Mouse (Mus musculus) intestine, postnatal 0 days (tissue): ENCODE measurements at regions not wholly inside any gene's neighbourhood (a gene's known extent, or its start where the extent isn't known, plus 50 kb on each side); places are given as distances from the start of the nearest gene placed in this dataset.

Experiments used
- ATAC-seq: fragments of 200-750 bp; cut with Nextera tagmentation; 2 replicates; pipeline ENCODE4 v1.8.0; 2017; ENCODE audit warnings: mild to moderate bottlenecking, moderate TSS enrichment, moderate library complexity
- H3K27ac ChIP-seq: fragments of 300-500 bp; sonication (generic); 2 replicates; pipeline ENCODE4 v1.5.1; 2014; ENCODE audit warnings: mild to moderate bottlenecking, low read depth, low read length, moderate library complexity
- H3K27me3 ChIP-seq: fragments of 300-500 bp; sonication (generic); replicated peaks from 2 replicates; pipeline ENCODE4 v1.6.1; 2014; ENCODE audit warnings: low read length, mixed read lengths; ENCODE audit not compliant: control insufficient read depth, insufficient read depth
- H3K36me3 ChIP-seq: fragments of 300-500 bp; sonication (generic); 2 replicates; pipeline ENCODE4 v1.6.1; 2014; ENCODE audit warnings: mild to moderate bottlenecking, moderate library complexity; ENCODE audit not compliant: control insufficient read depth, insufficient read depth
- H3K4me1 ChIP-seq: fragments of 300-500 bp; sonication (generic); replicated peaks from 2 replicates; pipeline ENCODE4 v1.6.1; 2014; ENCODE audit warnings: antibody characterized with exemption, low read length, mixed read lengths; ENCODE audit not compliant: control insufficient read depth, insufficient read depth
- H3K4me2 ChIP-seq: fragments of 300-500 bp; sonication (generic); replicated peaks from 2 replicates; pipeline ENCODE4 v1.6.1; 2014; ENCODE audit warnings: low read depth, mild to moderate bottlenecking, moderate library complexity
- H3K4me3 ChIP-seq: fragments of 300-500 bp; sonication (generic); 2 replicates; pipeline ENCODE4 v1.5.1; 2014; ENCODE audit warnings: low read depth, low read length
- H3K9ac ChIP-seq: fragments of 300-500 bp; sonication (generic); 2 replicates; pipeline ENCODE4 v1.6.1; 2014; ENCODE audit warnings: mild to moderate bottlenecking, low read depth, low read length
- H3K9me3 ChIP-seq: fragments of 300-500 bp; sonication (generic); 2 replicates; pipeline ENCODE4 v1.6.1; 2016; ENCODE audit warnings: mixed run types; ENCODE audit not compliant: control insufficient read depth
- CTCF ChIP-seq: sonication (generic); IDR thresholded peaks from 2 replicates; pipeline ENCODE4 v1.5.1; 2016; ENCODE audit warnings: low read depth, mild to moderate bottlenecking, control low read depth, antibody characterized with exemption, moderate library complexity
- WGBS: fragments of 180-500 bp; shearing (Covaris S2); extraction: QIAGEN DNeasy Blood & Tissue Kit; methylation state at CpG from one replicate; pipeline ENCODE4 v1.1.7; 2014; 5-methylcytosine and 5-hydroxymethylcytosine counted together

GRCm38 (mm10) chr10:95090641-95091040 is 146.0 kb upstream of the Plxnc1 start:
- no peak for ATAC-seq
- 53% methylated on average over 4 of the region's 4 CpGs for WGBS
- Histone ChIP-seq H3K9ac (no peak overlapping the region), H3K36me3 (no peaks in the 10 kb centered on the region), H3K27me3 (no peaks in the 10 kb centered on the region), H3K4me1 (peaks cover 5% of the 10 kb centered on the region; the same call in 1 of the 2 replicates), H3K4me2 (no peak overlapping the region), H3K4me3 (no peak overlapping the region), H3K9me3 (no peaks in the 10 kb centered on the region), H3K27ac (peak overlapping the region; percentile 35; the same call in 1 of the 2 replicates)
- no peak for TF ChIP-seq CTCF

DNA sequence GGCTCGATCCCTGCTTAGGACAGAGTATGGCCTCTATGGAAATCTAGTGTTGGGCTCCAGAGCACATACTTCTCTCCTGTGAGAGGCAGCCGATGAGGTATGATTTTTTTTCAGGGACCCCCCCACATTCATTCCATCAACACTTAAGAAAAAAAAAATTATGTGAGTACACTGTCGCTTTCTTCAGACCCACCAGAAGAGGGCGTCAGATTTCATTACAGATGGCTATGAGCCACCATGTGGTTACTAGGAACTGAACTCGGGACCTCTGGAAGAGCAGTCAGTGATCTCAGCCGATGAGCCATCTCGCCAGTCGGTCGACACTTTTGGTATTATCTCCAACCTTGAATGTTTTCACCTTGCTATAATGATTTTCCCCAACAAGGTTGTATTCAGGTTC is 145.4 kb upstream of the Plxnc1 start:
- Histone ChIP-seq H3K9ac (no peak overlapping the region), H3K4me2 (no peak overlapping the region), H3K36me3 (no peaks in the 10 kb centered on the region), H3K9me3 (no peaks in the 10 kb centered on the region), H3K27ac (peak overlapping the region; percentile 35; the same call in 1 of the 2 replicates), H3K27me3 (no peaks in the 10 kb centered on the region), H3K4me3 (no peak overlapping the region), H3K4me1 (peaks cover 5% of the 10 kb centered on the region; the same call in 1 of the 2 replicates)
- TF ChIP-seq CTCF, result peak; percentile 55
- no peak for ATAC-seq
- 80% methylated on average over 9 of the region's 9 CpGs for WGBS

DNA sequence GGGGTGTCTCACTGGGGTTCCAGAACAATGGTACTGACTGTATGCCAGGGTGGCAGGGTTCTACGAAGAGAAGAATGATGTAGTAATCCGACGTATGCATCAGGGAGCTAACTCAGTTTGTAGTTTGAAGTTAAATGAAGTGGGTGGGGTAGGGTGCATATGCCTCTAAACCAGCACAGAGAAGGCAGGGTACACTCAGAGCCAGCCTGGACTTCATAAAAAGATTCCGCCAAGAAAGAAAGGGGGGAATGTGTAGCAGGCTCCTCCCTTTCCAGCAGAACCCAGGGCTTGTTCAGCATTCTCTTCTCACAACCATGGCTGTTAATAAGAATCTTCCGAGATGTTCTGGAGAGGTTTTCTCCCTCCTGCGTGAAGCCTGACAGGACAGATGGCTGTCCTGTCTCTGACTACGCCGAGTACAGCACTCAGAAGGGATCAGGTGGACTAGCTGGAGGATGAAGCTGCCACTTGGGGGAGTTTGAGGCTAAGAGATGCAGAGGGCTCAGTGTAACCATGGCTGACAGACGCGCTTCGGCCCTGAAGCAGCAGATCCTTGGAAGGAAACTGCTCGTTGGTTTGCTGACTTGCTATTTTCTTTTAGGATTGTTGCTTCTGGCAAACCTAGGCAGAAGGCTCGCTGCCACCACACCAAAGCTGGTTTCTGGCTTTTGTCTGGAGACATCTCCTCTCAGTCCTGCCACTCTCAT is 143.4 kb upstream of the Plxnc1 start:
- peak; percentile 74; the same call in 1 of the 2 replicates for ATAC-seq
- 41% methylated on average over 13 of the region's 13 CpGs for WGBS

DNA sequence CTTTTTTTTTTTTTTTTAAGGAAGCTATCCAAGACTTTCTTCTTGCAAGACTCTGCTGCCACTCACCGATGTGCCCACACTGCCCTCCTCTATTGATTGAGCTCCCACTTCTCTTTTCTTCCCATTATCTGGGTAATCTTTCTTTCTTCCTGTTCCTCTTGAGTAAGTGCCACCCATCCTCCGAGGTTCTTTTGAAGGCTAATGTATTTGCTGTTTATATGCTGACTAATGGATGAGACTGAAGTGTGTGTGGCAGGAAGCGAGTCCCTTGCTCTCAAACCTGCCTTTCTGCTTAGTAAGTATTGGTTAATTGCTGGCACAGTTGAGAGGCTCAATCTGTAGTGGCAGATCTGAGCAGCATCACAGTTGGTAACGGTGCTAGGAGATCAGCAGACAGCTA is 142.1 kb upstream of the Plxnc1 start:
- no peaks in the 10 kb centered on the region for H3K9me3 ChIP-seq
- no peak overlapping the region for H3K4me3 ChIP-seq
- H3K9ac ChIP-seq, result no peak overlapping the region
- TF ChIP-seq CTCF, result no peak
- no peak overlapping the region for H3K4me2 ChIP-seq
- H3K36me3 ChIP-seq, result no peaks in the 10 kb centered on the region
- H3K4me1 ChIP-seq, result 0 out of 2 replicates have a peak, but pooled peaks cover 5% of the 10 kb centered on the region
- WGBS, result 46% methylated on average over 4 of the region's 4 CpGs
- no peaks in the 10 kb centered on the region for H3K27me3 ChIP-seq
- no peak for ATAC-seq
- H3K27ac ChIP-seq, result no peak overlapping the region

More for the DNA sequence above, 143.4 kb upstream of the Plxnc1 start:
- Histone ChIP-seq H3K4me3 (no peak overlapping the region), H3K27ac (no peak overlapping the region), H3K27me3 (no peaks in the 10 kb centered on the region), H3K9ac (no peak overlapping the region), H3K9me3 (no peaks in the 10 kb centered on the region), H3K36me3 (no peaks in the 10 kb centered on the region), H3K4me2 (no peak overlapping the region), H3K4me1 (0 out of 2 replicates have a peak, but pooled peaks cover 5% of the 10 kb centered on the region)
- peak; percentile 90 for TF ChIP-seq CTCF

- H3K4me3 ChIP-seq, result no peak overlapping the region
- no peak for ATAC-seq
- H3K4me2 ChIP-seq, result no peak overlapping the region
- H3K27me3 ChIP-seq, result no peaks in the 10 kb centered on the region
- no peak overlapping the region for H3K27ac ChIP-seq
- H3K36me3 ChIP-seq, result no peaks in the 10 kb centered on the region
- H3K9me3 ChIP-seq, result no peaks in the 10 kb centered on the region
- 0 out of 2 replicates have a peak, but pooled peaks cover 2% of the 10 kb centered on the region for H3K4me1 ChIP-seq
- WGBS, result 84% methylated on average over 8 of the region's 8 CpGs
- no peak overlapping the region for H3K9ac ChIP-seq
- no peak for TF ChIP-seq CTCF
Observed at GRCm38 (mm10) chr10:95085688-95086268, 141.1 kb upstream of the Plxnc1 start.

DNA sequence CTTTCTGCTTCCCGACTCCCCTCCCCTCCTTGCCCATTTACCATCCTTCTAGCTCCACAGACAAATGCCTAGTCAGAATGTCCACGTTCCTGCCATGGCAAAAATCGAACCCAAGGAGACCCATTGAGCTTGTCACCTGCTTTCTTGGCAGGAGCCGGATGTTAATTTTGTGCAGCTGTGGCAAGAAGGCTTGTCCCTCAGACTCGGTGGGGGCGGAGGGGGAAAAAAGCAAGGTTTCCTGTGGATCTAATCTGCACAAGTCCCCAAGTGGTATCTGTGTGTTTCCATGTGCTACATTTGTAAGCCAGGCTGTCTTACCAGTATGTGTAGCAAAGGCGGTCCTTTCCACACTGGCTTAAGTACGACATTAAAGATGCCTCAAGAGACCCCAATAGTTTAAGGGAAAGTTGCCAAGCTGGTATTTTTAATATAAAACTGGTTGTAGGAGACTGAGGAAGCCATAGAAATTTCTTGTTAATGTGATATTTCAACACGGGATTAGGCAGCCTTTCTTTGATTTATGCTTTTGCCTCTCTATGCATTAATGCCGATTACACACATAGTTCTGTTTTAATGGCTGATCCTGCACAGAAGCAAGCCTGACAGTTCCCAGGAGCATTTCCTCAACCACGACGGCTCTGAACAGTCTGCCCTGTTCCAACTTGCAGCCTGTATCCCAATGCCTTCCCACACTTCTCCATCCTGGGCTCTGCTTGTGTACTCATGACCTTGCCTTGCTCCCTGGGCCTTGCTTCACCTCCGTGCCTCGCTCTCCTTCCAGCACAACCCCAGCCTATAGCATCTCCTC is 138.9 kb upstream of the Plxnc1 start:
- no peaks in the 10 kb centered on the region for H3K36me3 ChIP-seq
- no peak overlapping the region for H3K4me2 ChIP-seq
- no peak overlapping the region for H3K4me3 ChIP-seq
- no peak overlapping the region for H3K27ac ChIP-seq
- no peaks in the 10 kb centered on the region for H3K9me3 ChIP-seq
- H3K9ac ChIP-seq, result no peak overlapping the region
- TF ChIP-seq CTCF, result no peak
- 67% methylated on average over 14 of the region's 14 CpGs for WGBS
- no peaks in the 10 kb centered on the region for H3K27me3 ChIP-seq
- no peaks in the 10 kb centered on the region for H3K4me1 ChIP-seq
- ATAC-seq, result no peak
